Mouse (Mus musculus) lung, embryonic 14.5 days (tissue): ENCODE measurements around the gene Wiz. TPM values are rescaled to one million over a fixed set of nuclear protein-coding genes. Genes with fewer than 3 reads are reported as not detected.

Experiments used
- ATAC-seq: fragments of 200-750 bp; cut with Nextera tagmentation; 2 replicates; pipeline ENCODE4 v1.8.0; 2017; ENCODE audit warnings: mild to moderate bottlenecking, moderate TSS enrichment, moderate library complexity; ENCODE audit not compliant: insufficient read depth
- DNase-seq: peaks from one replicate; pipeline ENCODE4 v3.0.0-alpha.2; 2015
- H3K27ac ChIP-seq: fragments of 300-500 bp; sonication (generic); 2 replicates; pipeline ENCODE4 v1.5.1; 2014; ENCODE audit warnings: low read depth, mild to moderate bottlenecking, moderate library complexity
- H3K27me3 ChIP-seq: fragments of 300-500 bp; sonication (generic); 2 replicates; pipeline ENCODE4 v1.6.1; 2014; ENCODE audit warnings: low read length, control low read depth; ENCODE audit not compliant: insufficient read depth
- H3K36me3 ChIP-seq: fragments of 300-500 bp; sonication (generic); 2 replicates; pipeline ENCODE4 v1.6.1; 2014; ENCODE audit warnings: control low read depth; ENCODE audit not compliant: insufficient read depth
- H3K4me1 ChIP-seq: fragments of 300-500 bp; sonication (generic); 2 replicates; pipeline ENCODE4 v1.6.1; 2014; ENCODE audit warnings: antibody characterized with exemption, control low read depth; ENCODE audit not compliant: insufficient read depth
- H3K4me2 ChIP-seq: fragments of 300-500 bp; sonication (generic); 2 replicates; pipeline ENCODE4 v1.6.1; 2014; ENCODE audit warnings: mild to moderate bottlenecking
- H3K4me3 ChIP-seq: fragments of 300-500 bp; sonication (generic); 2 replicates; pipeline ENCODE4 v1.5.1; 2014; ENCODE audit warnings: low read depth, low read length
- H3K9ac ChIP-seq: fragments of 300-500 bp; sonication (generic); 2 replicates; pipeline ENCODE4 v1.6.1; 2014
- H3K9me3 ChIP-seq: fragments of 300-500 bp; sonication (generic); 2 replicates; pipeline ENCODE4 v1.6.1; 2016; ENCODE audit warnings: low read depth, low read length, control low read depth
- CTCF ChIP-seq: IDR thresholded peaks from 2 replicates; pipeline ENCODE4 v1.5.1; 2016; ENCODE audit warnings: antibody characterized with exemption, low read depth
- WGBS: fragments of 180-500 bp; shearing (Covaris S2); extraction: QIAGEN DNeasy Blood & Tissue Kit; methylation state at CpG from one replicate; pipeline ENCODE4 v1.1.7; 2014; 5-methylcytosine and 5-hydroxymethylcytosine counted together
- polyA plus RNA-seq: library from polyadenylated mRNA; unstranded; fragments of >200 nt; fragmentation: Nextera tagmentation; extraction: Ambion mirVana; gene quantifications from 2 replicates; pipeline ENCODE4 v1.2.1, GENCODE M21; 2014

Wiz gene
- polyA plus RNA-seq, 1 experiment from 2014 or later: 48.1 TPM

DNA sequence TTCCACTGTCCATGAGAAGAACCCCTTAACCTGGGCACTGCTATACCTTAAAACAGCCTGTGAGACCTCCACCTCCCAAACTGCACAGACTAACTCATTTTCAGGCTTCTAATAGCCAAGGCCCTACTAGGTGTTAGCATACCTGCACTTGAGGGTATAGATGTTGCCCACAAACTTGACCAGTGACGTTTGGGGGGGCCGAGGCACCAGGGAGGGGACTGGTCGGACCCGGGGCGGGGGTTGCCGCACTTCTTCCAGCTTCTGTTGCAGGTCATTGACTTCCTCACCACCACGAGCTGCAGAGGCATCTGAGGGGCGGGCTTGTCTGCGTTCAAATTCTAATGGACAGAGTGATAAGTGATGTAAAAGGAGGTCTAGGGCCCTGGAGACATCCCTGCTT lies 33.0 kb downstream of the Wiz start:
- Histone ChIP-seq H3K4me3 (no peak overlapping the region), H3K27ac (no peak overlapping the region), H3K4me2 (no peak overlapping the region), H3K9me3 (no peaks in the 10 kb centered on the region), H3K27me3 (no peaks in the 10 kb centered on the region), H3K4me1 (no peaks in the 10 kb centered on the region), H3K9ac (no peak overlapping the region), H3K36me3 (peaks cover 91% of the 10 kb centered on the region)
- TF ChIP-seq CTCF: no peak
- no peak for ATAC-seq
- WGBS: 90% methylated on average over 9 of the region's 9 CpGs
- DNase-seq: no peak

DNA sequence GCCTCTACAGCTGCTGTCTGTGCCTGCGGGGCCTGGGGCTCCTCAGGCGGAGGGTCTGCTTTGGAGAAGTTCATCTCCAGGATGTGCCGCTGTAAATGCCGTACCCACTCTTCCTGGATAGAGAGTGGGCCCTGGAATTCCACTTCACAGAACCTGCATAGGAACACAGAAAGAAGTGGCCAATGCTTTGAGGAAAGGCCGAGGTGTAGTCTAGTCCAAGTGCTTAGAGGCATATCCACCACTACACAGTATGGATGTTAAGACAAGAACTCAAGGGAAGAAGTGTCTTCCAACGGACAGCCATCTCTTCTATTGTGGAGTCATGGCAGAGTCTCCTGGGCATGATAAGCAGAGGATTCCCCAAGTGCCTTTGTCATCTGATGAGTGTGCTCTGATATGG lies 34.2 kb downstream of the Wiz start:
- H3K27me3 ChIP-seq: no peaks in the 10 kb centered on the region
- peaks cover 78% of the 10 kb centered on the region for H3K36me3 ChIP-seq
- H3K4me3 ChIP-seq: no peak overlapping the region
- DNase-seq (no peak), ATAC-seq (no peak)
- no peaks in the 10 kb centered on the region for H3K4me1 ChIP-seq
- TF ChIP-seq CTCF: no peak
- 91% methylated on average over 6 of the region's 6 CpGs for WGBS
- H3K4me2 ChIP-seq: no peak overlapping the region
- H3K27ac ChIP-seq: no peak overlapping the region
- H3K9me3 ChIP-seq: no peaks in the 10 kb centered on the region
- H3K9ac ChIP-seq: no peak overlapping the region

DNA sequence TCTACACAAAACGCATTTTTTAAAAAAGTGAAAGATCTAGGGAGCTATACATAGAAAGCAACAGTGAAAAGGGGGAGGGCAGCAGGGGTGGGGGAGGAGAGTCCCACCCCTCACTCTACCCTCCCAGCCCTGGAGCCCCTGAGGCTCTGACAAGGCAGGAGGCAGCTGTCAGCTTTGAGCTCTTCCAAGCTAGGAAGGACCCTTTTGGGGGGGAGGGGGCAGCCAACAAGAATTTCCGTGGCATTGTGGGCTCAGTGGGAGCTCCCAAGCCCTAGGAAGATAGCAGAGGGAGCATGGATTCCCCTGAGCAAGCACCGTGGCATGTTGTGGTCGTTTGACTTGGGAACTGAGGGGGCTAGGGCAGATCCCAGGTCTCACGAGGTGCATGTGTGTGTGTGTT lies 35.0 kb downstream of the Wiz start:
- H3K27ac ChIP-seq: no peak overlapping the region
- 0 out of 2 replicates have a peak, but pooled peaks cover under 1% of the 10 kb centered on the region for H3K4me1 ChIP-seq
- no peaks in the 10 kb centered on the region for H3K9me3 ChIP-seq
- H3K4me2 ChIP-seq: no peak overlapping the region
- no peaks in the 10 kb centered on the region for H3K27me3 ChIP-seq
- peaks cover 70% of the 10 kb centered on the region for H3K36me3 ChIP-seq
- DNase-seq (no peak), ATAC-seq (no peak)
- no peak for TF ChIP-seq CTCF
- no peak overlapping the region for H3K4me3 ChIP-seq
- no peak overlapping the region for H3K9ac ChIP-seq
- 68% methylated on average over 5 of the region's 5 CpGs for WGBS

DNA sequence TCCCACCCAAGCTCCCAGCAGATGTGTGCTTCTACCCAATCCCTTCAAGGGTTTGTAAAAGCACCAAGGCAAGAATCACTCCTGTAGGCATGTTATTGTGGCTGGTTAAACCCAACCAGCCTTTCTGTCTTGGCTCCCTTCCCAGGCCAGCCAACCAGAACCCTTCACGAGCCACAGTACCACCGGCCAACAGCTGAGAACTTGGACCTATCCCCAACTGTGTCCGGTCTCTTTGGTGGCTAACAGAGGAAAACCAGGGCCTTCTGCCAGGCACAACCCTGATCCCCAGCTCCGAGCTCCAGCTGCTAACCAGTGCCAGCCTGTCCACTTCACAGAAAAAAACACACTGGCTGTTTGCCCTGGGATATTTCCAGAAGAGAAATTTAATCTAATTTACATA lies 35.5 kb downstream of the Wiz start:
- no peak for DNase-seq
- H3K27ac ChIP-seq: no peak overlapping the region; the same call in 1 of the 2 replicates
- peaks cover 65% of the 10 kb centered on the region for H3K36me3 ChIP-seq

DNA sequence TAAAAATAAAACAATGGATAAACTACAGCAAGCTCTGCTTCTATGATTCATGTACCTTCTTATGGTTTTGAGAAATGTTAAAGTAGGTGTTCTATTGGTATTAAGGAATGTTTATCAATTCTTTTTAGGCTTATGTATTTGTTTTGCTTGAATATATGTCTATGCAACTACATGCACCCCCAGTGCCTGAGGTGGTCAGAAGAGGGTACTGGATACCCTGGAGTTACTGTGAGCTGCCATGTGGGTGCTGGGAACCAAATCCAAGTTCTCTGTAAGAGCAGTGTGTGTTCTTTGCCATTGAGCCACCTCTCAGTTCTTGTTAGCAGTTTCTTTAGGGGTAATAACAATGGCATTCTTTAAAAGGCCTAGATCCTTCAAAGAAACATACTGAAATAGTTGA lies 37.5 kb downstream of the Wiz start:
- Histone ChIP-seq H3K27me3 (no peaks in the 10 kb centered on the region), H3K27ac (no peak overlapping the region), H3K4me2 (no peak overlapping the region), H3K9me3 (no peaks in the 10 kb centered on the region), H3K36me3 (peaks cover 45% of the 10 kb centered on the region), H3K4me1 (0 out of 2 replicates have a peak, but pooled peaks cover 4% of the 10 kb centered on the region), H3K9ac (no peak overlapping the region), H3K4me3 (no peak overlapping the region)
- ATAC-seq: no peak
- TF ChIP-seq CTCF: no peak
- DNase-seq: no peak

More for the DNA sequence above, 35.5 kb downstream of the Wiz start:
- Histone ChIP-seq H3K4me1 (0 out of 2 replicates have a peak, but pooled peaks cover 4% of the 10 kb centered on the region), H3K4me3 (no peak overlapping the region), H3K9me3 (no peaks in the 10 kb centered on the region), H3K27me3 (no peaks in the 10 kb centered on the region), H3K4me2 (no peak overlapping the region), H3K9ac (no peak overlapping the region)
- WGBS: 68% methylated on average over 4 of the region's 4 CpGs
- no peak for TF ChIP-seq CTCF
- ATAC-seq: no peak

DNA sequence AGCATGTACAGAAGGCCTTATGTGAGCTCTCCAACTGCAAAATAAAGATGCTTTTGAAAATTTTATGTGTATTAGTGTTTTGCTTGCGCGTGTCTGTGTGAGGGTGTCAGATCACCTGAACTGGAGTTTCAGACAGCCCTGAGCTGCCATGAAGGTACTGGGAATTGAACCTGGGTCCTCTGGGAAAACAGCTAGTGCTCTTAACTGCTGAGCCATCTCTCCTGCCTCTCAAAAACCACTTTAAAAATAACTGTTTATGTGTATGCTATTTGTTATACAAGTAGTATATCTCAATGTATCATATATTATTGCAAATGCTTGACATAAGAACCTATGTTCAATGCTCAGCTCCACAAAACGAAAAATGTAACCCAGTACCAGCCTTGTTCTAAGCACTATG lies 38.0 kb downstream of the Wiz start:
- H3K9ac ChIP-seq: no peak overlapping the region
- 63% methylated on average over 3 of the region's 3 CpGs for WGBS
- H3K27me3 ChIP-seq: no peaks in the 10 kb centered on the region
- no peak overlapping the region for H3K27ac ChIP-seq
- peak overlapping the region; percentile 69 for H3K4me2 ChIP-seq
- 0 out of 2 replicates have a peak, but pooled peaks cover 4% of the 10 kb centered on the region for H3K4me1 ChIP-seq
- ATAC-seq (no peak), DNase-seq (no peak)
- peak overlapping the region; percentile 85 for H3K4me3 ChIP-seq
- H3K9me3 ChIP-seq: no peaks in the 10 kb centered on the region
- TF ChIP-seq CTCF: no peak
- H3K36me3 ChIP-seq: peaks cover 41% of the 10 kb centered on the region

DNA sequence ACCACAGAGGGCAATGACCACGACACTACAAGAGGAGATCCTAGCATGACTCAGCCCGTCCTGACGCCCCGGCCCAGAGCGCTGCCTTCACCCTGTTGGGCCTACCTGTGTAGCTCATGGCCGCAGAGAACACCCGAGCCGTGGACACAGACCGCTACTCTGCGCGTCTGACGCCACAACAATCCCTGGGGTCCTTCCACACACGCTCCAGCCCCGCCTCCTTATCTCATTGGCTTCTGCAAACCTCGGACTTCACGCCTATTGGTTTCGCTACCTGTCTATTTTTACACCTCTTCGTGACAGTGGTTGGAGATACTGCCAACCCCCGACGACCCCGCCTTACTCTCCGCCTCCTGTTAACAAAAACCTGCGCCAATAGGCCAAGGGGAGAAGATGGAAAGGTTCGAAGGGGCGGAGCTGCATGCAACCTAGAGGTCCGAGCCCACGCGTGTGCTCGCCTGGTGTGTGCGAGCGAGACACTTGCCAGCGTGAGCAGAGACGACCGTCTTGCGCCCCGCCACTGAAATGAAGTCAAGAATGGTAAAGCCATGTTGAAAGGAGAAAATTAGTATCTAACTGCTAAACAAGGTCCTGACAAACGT lies 38.8 kb downstream of the Wiz start, which contains the start of gene Akap8l:
Gene Akap8l, minus strand, starts transcription at position 226 of the 602 bp plus-strand sequence.
- Histone ChIP-seq H3K36me3 (peaks cover 33% of the 10 kb centered on the region), H3K27me3 (no peaks in the 10 kb centered on the region), H3K4me3 (peak within 1 kb of the TSS; percentile 85), H3K4me2 (peak within 1 kb of the TSS; percentile 87), H3K9ac (peak within 1 kb of the TSS; percentile 74), H3K27ac (peak within 1 kb of the TSS; percentile 82), H3K9me3 (no peaks in the 10 kb centered on the region), H3K4me1 (0 out of 2 replicates have a peak, but pooled peaks cover 4% of the 10 kb centered on the region)
- peak; percentile 99 for DNase-seq
- TF ChIP-seq CTCF: no peak
- ATAC-seq: peak; percentile 98
- WGBS: under 1% methylated on average over 37 of the region's 37 CpGs
